Comparison of ENCODE assay signal across 9 mouse cellular contexts in the genomic region with DNA sequence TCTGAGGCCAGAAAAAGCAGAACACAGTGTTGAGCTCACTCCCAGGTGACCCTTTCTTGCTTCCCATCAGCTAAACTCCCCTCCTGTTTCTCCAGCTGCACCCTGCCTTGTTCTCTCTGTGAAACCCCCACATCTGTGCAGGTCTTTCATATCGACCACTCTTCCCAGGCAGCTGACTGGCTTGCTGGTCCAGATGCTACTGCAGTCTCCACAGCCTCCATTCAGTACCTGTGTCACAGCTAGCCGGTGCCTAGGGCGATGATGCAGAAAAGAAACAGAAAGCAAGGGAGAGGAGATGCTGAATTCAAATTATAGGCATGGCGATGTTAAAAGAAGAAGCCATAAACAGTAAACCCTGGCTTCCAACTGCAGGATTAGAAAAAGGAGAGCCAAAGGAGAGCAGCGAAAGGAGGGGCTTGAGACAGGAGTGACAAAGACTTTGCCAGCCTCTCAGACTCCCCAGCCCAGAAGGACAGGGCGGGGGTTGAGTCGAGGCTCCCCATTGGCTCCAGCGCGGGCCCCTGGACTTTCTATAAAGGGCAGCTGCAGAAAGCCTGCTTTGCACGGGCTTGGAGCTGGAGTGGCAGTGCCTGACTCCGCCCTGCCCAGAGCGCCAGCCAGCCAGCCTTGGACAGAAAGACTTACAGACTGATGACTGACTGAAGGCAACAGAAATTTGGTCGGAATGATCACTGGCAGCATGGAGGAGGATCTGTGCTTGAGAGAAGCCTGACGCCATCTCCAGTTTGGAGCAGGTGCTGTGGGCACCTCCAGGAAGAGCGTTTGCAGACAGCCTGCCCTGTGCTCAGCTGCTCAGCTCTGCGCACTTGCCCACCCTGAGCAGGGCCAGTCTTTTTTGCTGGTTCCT. TPM values are rescaled to one million over a fixed set of nuclear protein-coding genes. Genes with fewer than 3 reads are reported as not detected.
A peak's percentile ranks its signal among the peaks of the same experiment; 100 is the strongest.
DNase-seq lines count a peak whose midpoint lies in the region; ATAC-seq and TF ChIP-seq lines count a peak whose summit lies in the region.
"Had no signal": no experiment of that assay in that cellular context is flagged by ENCODE, and none has a peak within 500 bp of the region (broad histone marks: within the 10 kb centered on the region; RNA-seq: fewer than 3 reads in every experiment).

Gpr165 (plus strand) TSS at position 535 of the 868 bp plus-strand sequence.

- no peak for DNase-seq in testis, postnatal 10 days (ENCODE audit: low spot score)
- peak; percentile 22 to 36 for DNase-seq in kidney, postnatal 4 days
- peak; percentile 70 for DNase-seq in retina, embryonic 14.5 days (ENCODE audit: low spot score)
- no peak for DNase-seq in thymus, postnatal 10 days (ENCODE audit: low spot score in 2 of 2)

- H3K9me3 ChIP-seq in heart, embryonic 11.5 days (replicated peaks; ENCODE audit: control insufficient read depth, low read length) = no peaks in the 10 kb centered on the region
- no peaks in the 10 kb centered on the region for H3K9me3 ChIP-seq in liver, embryonic 12.5 days (replicated peaks)

- no peaks in the 10 kb centered on the region for H3K27me3 ChIP-seq in testis, adult 2 months (ENCODE audit: control insufficient read depth, insufficient read depth, low read length)
- H3K27me3 ChIP-seq in heart, embryonic 11.5 days (ENCODE audit: control insufficient read depth, insufficient read depth, low read length) = no peaks in the 10 kb centered on the region
- H3K27me3 ChIP-seq in liver, embryonic 12.5 days (replicated peaks) = no peaks in the 10 kb centered on the region; the same call in 1 of the 2 replicates

- 0 out of 2 replicates have a peak, but pooled peaks cover 2% of the 10 kb centered on the region for H3K4me1 ChIP-seq in testis, adult 2 months (ENCODE audit: control insufficient read depth, insufficient read depth, low read length)
- no peaks in the 10 kb centered on the region for H3K4me1 ChIP-seq in embryonic fibroblast, embryonic 13.5 days (ENCODE audit: control insufficient read depth, insufficient read depth, low read length)
- no peaks in the 10 kb centered on the region for H3K4me1 ChIP-seq in heart, embryonic 11.5 days (ENCODE audit: control insufficient read depth, insufficient read depth, low read length)
- no peaks in the 10 kb centered on the region for H3K4me1 ChIP-seq in liver, embryonic 12.5 days

- no peak for TF ChIP-seq CTCF in testis, adult 2 months (IDR thresholded peaks at IDR 0.05; ENCODE audit: control insufficient read depth, insufficient read depth, insufficient replicate concordance, low read depth, low read length)
- no peak for TF ChIP-seq CTCF in embryonic fibroblast, embryonic 13.5 days (IDR thresholded peaks at IDR 0.05; ENCODE audit: borderline replicate concordance, insufficient read depth, low read length)

- peak within 1 kb of the TSS; percentile 63 for H3K4me3 ChIP-seq in testis, adult 2 months (ENCODE audit: control insufficient read depth, low read depth, low read length)
- H3K4me3 ChIP-seq in embryonic fibroblast, embryonic 13.5 days (ENCODE audit: insufficient read depth, low read length) = peak within 1 kb of the TSS; percentile 10
- H3K4me3 ChIP-seq in heart, embryonic 11.5 days (ENCODE audit: low read depth, low read length) = peak within 1 kb of the TSS; percentile 34
- H3K4me3 ChIP-seq in liver, embryonic 12.5 days = no peak within 1 kb of the TSS

- no peaks in the 10 kb centered on the region for H3K36me3 ChIP-seq in testis, adult 2 months (ENCODE audit: control insufficient read depth, insufficient read depth, low read length)
- no peaks in the 10 kb centered on the region for H3K36me3 ChIP-seq in heart, embryonic 11.5 days (ENCODE audit: control insufficient read depth, insufficient read depth, low read length)
- no peaks in the 10 kb centered on the region for H3K36me3 ChIP-seq in liver, embryonic 12.5 days

- H3K4me2 ChIP-seq in heart, embryonic 11.5 days = peak within 1 kb of the TSS; percentile 60
- peak within 1 kb of the TSS; percentile 38 for H3K4me2 ChIP-seq in liver, embryonic 12.5 days

- 21% methylated on average over 16 of the region's 16 CpGs for WGBS in heart, embryonic 11.5 days (ENCODE audit: insufficient replicate concordance)
- 21% methylated on average over 16 of the region's 16 CpGs for WGBS in liver, embryonic 12.5 days (ENCODE audit: insufficient replicate concordance)

- peak; percentile 82 for ATAC-seq in heart, embryonic 11.5 days (replicated peaks; ENCODE audit: insufficient number of reproducible peaks, low FRiP score, low TSS enrichment)
- ATAC-seq in liver, embryonic 12.5 days = peak; percentile 47; the same call in 1 of the 2 replicates

- H3K27ac ChIP-seq in testis, adult 2 months (ENCODE audit: control insufficient read depth, insufficient read depth, low read depth, low read length) = no peak within 1 kb of the TSS
- H3K27ac ChIP-seq in embryonic fibroblast, embryonic 13.5 days (ENCODE audit: insufficient read depth, low read length) = no peak within 1 kb of the TSS
- no peak within 1 kb of the TSS for H3K27ac ChIP-seq in heart, embryonic 11.5 days (ENCODE audit: low read depth, low read length)
- no peak within 1 kb of the TSS for H3K27ac ChIP-seq in liver, embryonic 12.5 days

- no peak for TF ChIP-seq POLR2A in testis, adult 2 months (IDR thresholded peaks at IDR 0.05; ENCODE audit: control insufficient read depth, low read depth, low read length)
- no peak for TF ChIP-seq POLR2A in embryonic fibroblast, embryonic 13.5 days (IDR thresholded peaks at IDR 0.05; ENCODE audit: low read depth, low read length)

- H3K9ac ChIP-seq in heart, embryonic 11.5 days (ENCODE audit: low read depth, low read length) = 0 out of 2 replicates have a peak within 1 kb of the TSS, but pooled peaks have one; percentile 28
- H3K9ac ChIP-seq in liver, embryonic 12.5 days = no peak within 1 kb of the TSS

RNA-seq across cellular contexts. Expression of gene Gpr165, which starts in this region (rescaled TPM):
- 0.05 and 0.07 TPM in 2 replicates for polyA plus RNA-seq in testis, adult 2 months (2012; rRNA removed)
- polyA plus RNA-seq in embryonic fibroblast, embryonic 13.5 days (2011; ENCODE audit: insufficient read length, low read depth, missing spikeins) = 0.35 and 0.49 TPM in 2 replicates
- polyA plus RNA-seq in heart, embryonic 11.5 days (2014; fragmentation: Nextera tagmentation; extraction: Ambion mirVana) = 0.11 and 0.44 TPM in 2 replicates
- polyA plus RNA-seq in liver, embryonic 12.5 days (2016; fragmentation: Nextera tagmentation; extraction: Ambion mirVana) = not detected in 2 replicates
- polyA plus RNA-seq: liver, adult 2 months had no signal

Comparison
In these comparisons a context has a peak if more than half of its experiments do, and no peak if none do; other contexts are left out.
1. Peak in ATAC-seq, H3K4me3 ChIP-seq, H3K9ac ChIP-seq and H3K4me2 ChIP-seq in heart, embryonic 11.5 days; RNA of the gene not detected or under 1 TPM.
2. Peak in ATAC-seq and H3K4me2 ChIP-seq in liver, embryonic 12.5 days; RNA of the gene not detected or under 1 TPM.
3. DNase-seq: peak in kidney, postnatal 4 days (2 of 2) and retina, embryonic 14.5 days (single experiment); none in testis, postnatal 10 days (single experiment) and thymus, postnatal 10 days (0 of 2).